Mouse (Mus musculus) liver, embryonic 13.5 days (tissue): ENCODE data around the gene Zc3h12c. TPM values are rescaled to one million over a fixed set of nuclear protein-coding genes. Genes with fewer than 3 reads are reported as not detected.
A peak's percentile ranks its signal among the peaks of the same experiment; 100 is the strongest.

Experiments used
- ATAC-seq: fragments of 200-750 bp; cut with Nextera tagmentation; 2 replicates; pipeline ENCODE4 v1.8.0; 2017; ENCODE audit warnings: low read depth, mild to moderate bottlenecking, moderate number of reproducible peaks, moderate library complexity
- DNase-seq: peaks from one replicate; pipeline ENCODE4 v3.0.0; 2022
- H3K27ac ChIP-seq: fragments of 300-500 bp; sonication (generic); 2 replicates; pipeline ENCODE4 v1.5.1; 2015; ENCODE audit warnings: moderate library complexity, mild to moderate bottlenecking, inconsistent platforms
- H3K27me3 ChIP-seq: fragments of 300-500 bp; sonication (generic); 2 replicates; pipeline ENCODE4 v1.6.1; 2015; ENCODE audit warnings: mild to moderate bottlenecking, inconsistent platforms
- H3K36me3 ChIP-seq: fragments of 300-500 bp; sonication (generic); 2 replicates; pipeline ENCODE4 v1.6.1; 2015; ENCODE audit warnings: mild to moderate bottlenecking, inconsistent platforms
- H3K4me1 ChIP-seq: fragments of 300-500 bp; sonication (generic); replicated peaks from 2 replicates; pipeline ENCODE4 v1.6.1; 2015; ENCODE audit warnings: inconsistent platforms
- H3K4me2 ChIP-seq: fragments of 300-500 bp; sonication (generic); 2 replicates; pipeline ENCODE4 v1.6.1; 2015; ENCODE audit warnings: inconsistent platforms, mild to moderate bottlenecking, moderate library complexity
- H3K4me3 ChIP-seq: fragments of 300-500 bp; sonication (generic); replicated peaks from 2 replicates; pipeline ENCODE4 v1.5.1; 2015; ENCODE audit warnings: mild to moderate bottlenecking, inconsistent platforms
- H3K9ac ChIP-seq: fragments of 300-500 bp; sonication (generic); 2 replicates; pipeline ENCODE4 v1.6.1; 2015; ENCODE audit warnings: mild to moderate bottlenecking, inconsistent platforms
- H3K9me3 ChIP-seq: fragments of 300-500 bp; sonication (generic); replicated peaks from 2 replicates; pipeline ENCODE4 v1.6.1; 2016; ENCODE audit warnings: inconsistent platforms
- WGBS: fragments of 180-500 bp; shearing (Covaris S2); methylation state at CpG from one replicate; pipeline ENCODE4 v1.1.7; 2015; ENCODE audit not compliant: insufficient replicate concordance; 5-methylcytosine and 5-hydroxymethylcytosine counted together
- polyA plus RNA-seq: library from polyadenylated mRNA; unstranded; fragments of >200 nt; fragmentation: Nextera tagmentation; extraction: Ambion mirVana; gene quantifications from 2 replicates; pipeline ENCODE4 v1.2.1, GENCODE M21; 2015

The Zc3h12c gene
- polyA plus RNA-seq, 1 experiment from 2014 or later, result 0.40 TPM

DNA sequence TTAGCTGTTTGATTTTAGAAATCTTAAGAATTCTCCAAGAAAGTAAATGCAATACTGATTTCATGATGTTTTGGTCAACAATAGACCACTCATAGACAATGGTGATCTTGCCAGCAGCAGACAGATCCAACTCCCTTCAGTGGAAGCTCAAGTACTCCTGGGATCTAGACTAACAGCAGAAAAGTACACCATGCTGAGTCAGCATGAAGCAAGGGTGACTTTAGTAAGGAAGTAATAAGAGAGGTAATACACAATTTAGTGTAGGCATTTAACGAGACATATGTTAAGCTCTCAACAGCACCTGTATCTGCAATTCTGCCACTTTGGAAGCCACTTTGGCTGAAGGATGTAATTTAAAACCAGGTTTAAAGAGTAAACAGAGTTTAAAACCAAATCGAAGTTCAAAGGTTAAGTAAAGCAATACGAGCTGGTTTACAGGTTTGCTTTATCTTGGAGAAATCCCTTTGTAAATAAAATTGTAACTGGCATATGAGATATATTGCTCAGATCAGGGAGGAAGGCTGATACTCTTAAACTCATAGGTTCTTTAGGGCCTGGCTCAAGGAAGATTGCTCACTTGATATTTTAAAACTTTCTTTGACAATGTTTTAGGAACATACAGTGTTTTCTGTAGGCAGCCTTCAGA lies 18.0 kb upstream of the Zc3h12c start:
- H3K9me3 ChIP-seq, result no peaks in the 10 kb centered on the region
- H3K36me3 ChIP-seq, result no peaks in the 10 kb centered on the region
- DNase-seq (no peak), ATAC-seq (no peak)
- no peak overlapping the region for H3K27ac ChIP-seq
- H3K4me1 ChIP-seq, result no peaks in the 10 kb centered on the region
- H3K4me3 ChIP-seq, result no peak overlapping the region
- WGBS, result 58% methylated on average over 3 of the region's 3 CpGs
- no peak overlapping the region for H3K4me2 ChIP-seq
- peaks cover 5% of the 10 kb centered on the region; the same call in 1 of the 2 replicates for H3K27me3 ChIP-seq
- H3K9ac ChIP-seq, result no peak overlapping the region

DNA sequence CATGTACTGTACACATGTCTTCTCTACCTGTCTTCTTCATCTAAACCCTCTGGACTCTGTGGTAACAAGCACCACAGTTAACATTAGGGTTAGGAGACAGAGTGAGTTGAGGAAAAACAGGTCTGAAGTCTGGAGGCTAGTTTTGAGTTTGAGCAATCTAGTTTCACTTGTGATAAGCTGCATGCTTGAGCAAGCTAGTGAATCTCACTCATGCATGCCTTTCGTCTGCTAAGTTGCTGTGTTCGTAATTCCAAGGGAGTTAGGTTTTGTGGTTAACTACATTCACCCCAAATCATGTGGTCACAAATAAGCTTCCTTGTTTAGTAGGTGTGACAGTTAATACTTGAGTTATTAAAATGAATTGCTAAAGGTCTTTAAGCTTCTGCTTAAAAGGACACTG lies 13.0 kb upstream of the Zc3h12c start:
- H3K36me3 ChIP-seq, result no peaks in the 10 kb centered on the region
- no peak for DNase-seq
- peaks cover under 1% of the 10 kb centered on the region; the same call in 1 of the 2 replicates for H3K4me1 ChIP-seq
- H3K27me3 ChIP-seq, result no peaks in the 10 kb centered on the region
- no peak overlapping the region for H3K9ac ChIP-seq
- WGBS, result 34% methylated on average over 2 of the region's 2 CpGs
- H3K9me3 ChIP-seq, result no peaks in the 10 kb centered on the region
- H3K4me2 ChIP-seq, result no peak overlapping the region
- ATAC-seq, result no peak
- no peak overlapping the region for H3K27ac ChIP-seq
- no peak overlapping the region for H3K4me3 ChIP-seq

- Histone ChIP-seq H3K4me3 (no peak overlapping the region), H3K4me2 (no peak overlapping the region), H3K27me3 (no peaks in the 10 kb centered on the region), H3K36me3 (no peaks in the 10 kb centered on the region), H3K9me3 (no peaks in the 10 kb centered on the region), H3K4me1 (peaks cover 6% of the 10 kb centered on the region), H3K9ac (no peak overlapping the region), H3K27ac (no peak overlapping the region)
- ATAC-seq (no peak), DNase-seq (no peak)
- 72% methylated on average over 6 of the region's 6 CpGs for WGBS
Measured at GRCm38 (mm10) chr9:52180851-52181250, 12.5 kb upstream of the Zc3h12c start.

- Histone ChIP-seq H3K36me3 (no peaks in the 10 kb centered on the region), H3K4me2 (peak overlapping the region; percentile 53), H3K27ac (peak overlapping the region; percentile 54), H3K4me3 (0 out of 2 replicates have a peak overlapping the region, but pooled peaks have one; percentile 14), H3K9ac (peak overlapping the region; percentile 26; the same call in 1 of the 2 replicates), H3K4me1 (peaks cover 40% of the 10 kb centered on the region), H3K27me3 (peaks cover 15% of the 10 kb centered on the region), H3K9me3 (no peaks in the 10 kb centered on the region)
- peak; percentile 34 for DNase-seq
- ATAC-seq, result peak; percentile 93
- WGBS, result 17% methylated on average over 4 of the region's 4 CpGs
Measured at GRCm38 (mm10) chr9:52175257-52175859, 7.0 kb upstream of the Zc3h12c start.

DNA sequence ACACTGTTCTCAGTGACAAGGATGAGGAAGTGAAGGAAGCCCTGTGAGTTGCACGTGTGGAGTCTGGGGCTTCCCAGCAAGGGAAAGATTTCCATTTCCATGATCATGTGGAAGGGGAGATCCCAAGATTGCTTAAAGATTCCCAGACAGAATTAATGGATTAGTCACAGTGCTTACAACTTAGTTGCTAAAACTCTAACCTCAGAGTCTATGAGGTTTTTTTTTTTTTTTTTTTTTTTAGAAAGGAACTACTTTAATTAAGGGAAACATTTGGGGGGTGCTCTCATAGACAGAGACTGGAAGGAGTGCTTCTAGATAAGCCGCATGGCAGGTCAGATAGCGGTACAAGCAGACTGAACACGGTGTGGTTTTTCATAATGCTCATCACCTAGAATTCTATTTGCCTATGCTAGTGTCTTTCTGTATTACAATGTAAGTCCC lies 6.3 kb upstream of the Zc3h12c start:
- Histone ChIP-seq H3K27ac (peak overlapping the region; percentile 54), H3K36me3 (no peaks in the 10 kb centered on the region), H3K4me1 (peaks cover 40% of the 10 kb centered on the region), H3K4me3 (0 out of 2 replicates have a peak overlapping the region, but pooled peaks have one; percentile 14), H3K9me3 (no peaks in the 10 kb centered on the region), H3K9ac (peak overlapping the region; percentile 26; the same call in 1 of the 2 replicates), H3K27me3 (peaks cover 22% of the 10 kb centered on the region), H3K4me2 (peak overlapping the region; percentile 53)
- WGBS, result 16% methylated on average over 4 of the region's 4 CpGs
- no peak for DNase-seq
- ATAC-seq, result peak; percentile 77

DNA sequence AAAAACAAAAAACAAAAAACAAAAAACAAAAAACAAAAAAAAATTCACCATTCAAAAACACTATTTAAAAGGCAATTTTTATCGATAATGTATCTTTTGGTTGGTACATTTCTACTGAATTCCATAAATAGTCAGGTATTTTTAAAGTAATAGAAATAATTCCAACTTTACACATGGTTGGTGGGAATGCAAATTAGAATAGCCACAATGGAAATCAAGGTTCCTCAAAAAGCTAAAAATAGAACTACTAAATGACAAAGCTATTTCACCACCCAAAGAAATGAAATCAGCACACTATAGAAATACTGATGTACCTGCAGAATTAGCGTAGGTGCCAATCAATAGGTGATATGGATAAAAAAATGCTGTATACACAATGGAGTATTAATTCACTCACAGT lies 5.6 kb upstream of the Zc3h12c start:
- Histone ChIP-seq H3K9me3 (no peaks in the 10 kb centered on the region), H3K4me3 (no peak overlapping the region), H3K4me2 (no peak overlapping the region), H3K4me1 (peaks cover 42% of the 10 kb centered on the region), H3K36me3 (no peaks in the 10 kb centered on the region), H3K9ac (no peak overlapping the region), H3K27me3 (peaks cover 30% of the 10 kb centered on the region), H3K27ac (no peak overlapping the region)
- 85% methylated on average over 2 of the region's 2 CpGs for WGBS
- ATAC-seq (no peak), DNase-seq (no peak)

DNA sequence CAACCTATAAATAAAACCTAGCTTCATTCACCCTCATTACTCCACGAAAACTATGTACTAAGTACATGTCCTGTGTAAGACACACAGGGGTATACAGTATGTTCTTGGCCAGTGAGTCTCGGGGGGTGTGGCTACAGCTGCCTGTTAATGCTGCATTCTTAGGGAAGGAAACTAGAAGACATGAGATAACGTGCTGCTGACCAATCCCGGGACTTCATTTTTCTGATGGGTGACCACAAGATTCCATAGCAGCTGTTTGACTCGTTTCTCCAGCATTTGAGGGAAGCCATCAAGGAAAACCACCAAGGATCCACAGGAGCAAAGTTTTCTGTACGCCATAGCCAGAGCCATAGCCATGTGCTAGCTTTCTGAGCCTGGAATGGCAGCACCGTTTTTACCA lies 4.2 kb upstream of the Zc3h12c start:
- Histone ChIP-seq H3K4me3 (no peak overlapping the region), H3K4me1 (peaks cover 51% of the 10 kb centered on the region), H3K9me3 (no peaks in the 10 kb centered on the region), H3K27me3 (peaks cover 44% of the 10 kb centered on the region), H3K27ac (no peak overlapping the region), H3K36me3 (no peaks in the 10 kb centered on the region), H3K4me2 (peak overlapping the region; percentile 36), H3K9ac (no peak overlapping the region)
- no peak for DNase-seq
- no peak for ATAC-seq
- WGBS, result 12% methylated on average over 7 of the region's 7 CpGs

DNA sequence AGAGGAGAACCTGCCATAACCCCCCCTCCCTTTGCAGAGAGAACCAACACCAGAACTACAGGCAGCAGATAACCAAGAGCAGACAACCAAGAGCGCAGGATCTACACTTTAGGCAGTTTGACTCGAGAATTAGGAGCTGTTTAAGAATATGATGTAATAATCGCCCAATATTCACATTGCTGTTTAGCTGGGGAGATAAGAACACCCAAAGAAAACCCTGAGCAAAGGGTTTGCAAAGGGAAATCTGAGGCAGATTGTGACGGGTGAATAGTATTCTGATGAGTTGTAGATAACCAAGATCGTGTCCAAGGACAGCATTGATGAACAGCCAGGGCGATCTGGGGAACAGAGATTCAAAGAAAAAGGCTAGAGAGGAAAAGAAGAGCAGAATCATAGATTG lies 2.3 kb upstream of the Zc3h12c start:
- Histone ChIP-seq H3K4me3 (no peak overlapping the region), H3K27ac (no peak overlapping the region), H3K27me3 (peaks cover 50% of the 10 kb centered on the region), H3K9ac (no peak overlapping the region), H3K9me3 (no peaks in the 10 kb centered on the region), H3K4me1 (peaks cover 50% of the 10 kb centered on the region), H3K36me3 (no peaks in the 10 kb centered on the region), H3K4me2 (no peak overlapping the region)
- no peak for DNase-seq
- no peak for ATAC-seq
- 52% methylated on average over 6 of the region's 6 CpGs for WGBS

- Histone ChIP-seq H3K9ac (no peak overlapping the region), H3K4me3 (no peak overlapping the region), H3K27me3 (peaks cover 50% of the 10 kb centered on the region), H3K4me1 (peaks cover 47% of the 10 kb centered on the region), H3K9me3 (no peaks in the 10 kb centered on the region), H3K4me2 (no peak overlapping the region), H3K27ac (no peak overlapping the region), H3K36me3 (no peaks in the 10 kb centered on the region)
- 62% methylated on average over 3 of the region's 3 CpGs for WGBS
- no peak for DNase-seq
- ATAC-seq, result no peak
Measured at GRCm38 (mm10) chr9:52170131-52170530, 1.8 kb upstream of the Zc3h12c start.

DNA sequence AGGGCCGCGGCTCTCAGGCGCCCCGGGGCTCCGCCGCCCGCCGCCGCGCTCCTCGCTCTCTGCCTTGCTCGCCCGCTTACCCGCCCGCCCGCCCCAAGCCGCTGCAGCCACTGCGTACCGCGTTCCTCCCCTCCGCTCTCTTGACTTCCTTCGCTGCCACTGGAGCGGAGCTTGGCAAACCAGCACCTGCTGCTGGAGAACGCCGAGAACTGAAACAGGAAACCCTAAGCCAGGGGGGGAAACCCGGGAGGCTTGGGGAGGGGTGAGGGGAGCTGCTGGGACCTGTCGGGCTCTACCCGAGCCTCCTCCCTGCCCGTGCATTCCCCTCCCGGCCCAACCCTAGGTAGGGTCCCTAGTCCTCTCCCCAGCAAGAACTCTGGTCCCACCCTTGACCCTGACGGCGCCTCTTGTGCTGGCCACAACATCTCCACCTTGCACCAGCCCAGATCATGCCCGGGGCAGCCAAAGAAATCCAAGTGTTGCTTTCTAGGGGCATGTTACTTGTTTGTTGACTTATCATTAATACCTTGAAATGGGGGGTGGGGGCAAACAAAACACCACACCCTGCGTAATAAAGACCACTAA lies 406 bp upstream of the Zc3h12c start:
- Histone ChIP-seq H3K27ac (0 out of 2 replicates have a peak overlapping the region, but pooled peaks have one; percentile 13), H3K36me3 (no peaks in the 10 kb centered on the region), H3K4me2 (peak overlapping the region; percentile 86), H3K9me3 (no peaks in the 10 kb centered on the region), H3K4me3 (peak overlapping the region; percentile 71), H3K9ac (peak overlapping the region; percentile 79), H3K27me3 (peaks cover 50% of the 10 kb centered on the region), H3K4me1 (peaks cover 36% of the 10 kb centered on the region)
- peak; percentile 34 for DNase-seq
- ATAC-seq, result peak; percentile 72
- WGBS, result under 1% methylated on average over 32 of the region's 34 CpGs

DNA sequence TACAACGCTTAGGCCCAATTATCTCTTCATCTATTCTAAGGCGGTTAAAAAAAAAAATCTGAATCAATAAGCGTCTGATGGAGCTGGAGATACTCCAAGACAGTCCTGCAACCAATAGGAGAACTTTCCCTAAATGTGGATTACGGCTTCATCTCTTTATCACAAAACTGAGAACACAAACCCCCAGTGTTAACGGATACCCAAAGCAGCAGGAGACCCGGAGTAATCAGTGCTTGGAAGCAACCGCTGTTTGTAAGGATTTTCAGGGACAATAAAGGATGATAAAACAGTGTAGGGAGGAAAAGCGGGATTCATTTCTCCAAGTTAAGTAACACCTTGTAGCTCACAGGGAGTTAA lies 888 bp downstream of the Zc3h12c start:
- no peak for DNase-seq
- 13% methylated on average over 8 of the region's 8 CpGs for WGBS
- Histone ChIP-seq H3K4me2 (peak overlapping the region; percentile 86), H3K27me3 (peaks cover 50% of the 10 kb centered on the region), H3K9ac (peak overlapping the region; percentile 79), H3K9me3 (no peaks in the 10 kb centered on the region), H3K4me1 (peaks cover 27% of the 10 kb centered on the region), H3K27ac (no peak overlapping the region), H3K36me3 (no peaks in the 10 kb centered on the region), H3K4me3 (peak overlapping the region; percentile 71)
- no peak for ATAC-seq
